Comparison of ENCODE assay signal across 24 mouse cellular contexts in the genomic region with DNA sequence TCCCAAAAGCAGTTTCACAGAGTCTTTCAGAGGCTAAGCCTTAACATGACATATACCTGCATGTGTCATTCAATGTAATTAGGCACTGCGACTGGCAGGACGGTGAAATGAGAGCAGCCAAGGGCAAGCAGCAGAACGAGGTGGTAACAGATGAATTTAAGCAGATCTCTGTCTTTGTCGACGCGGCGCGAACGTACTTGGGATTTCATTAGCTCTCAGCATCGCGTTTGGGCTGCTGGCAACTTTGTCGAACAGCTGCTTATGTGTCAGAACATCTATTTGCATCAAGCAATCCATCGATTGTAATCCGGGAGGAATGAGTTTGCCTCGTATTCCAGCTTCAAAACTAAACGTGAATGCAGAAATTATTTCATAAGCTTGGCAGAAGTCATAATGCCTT.
DNase-seq lines count a peak whose midpoint lies in the region; ATAC-seq and TF ChIP-seq lines count a peak whose summit lies in the region.
"Had no signal": no experiment of that assay in that cellular context is flagged by ENCODE, and none has a peak within 500 bp of the region (broad histone marks: within the 10 kb centered on the region; RNA-seq: fewer than 3 reads in every experiment).

No protein-coding gene starts in this region.

- no peaks in the 10 kb centered on the region for H3K27me3 ChIP-seq in hindbrain, postnatal 0 days (ENCODE audit: insufficient read depth, low read length)
- no peaks in the 10 kb centered on the region for H3K27me3 ChIP-seq in hindbrain, embryonic 13.5 days
- no peaks in the 10 kb centered on the region for H3K27me3 ChIP-seq in forebrain, embryonic 15.5 days
- H3K27me3 ChIP-seq: CH12.LX; embryonic facial prominence, embryonic 15.5 days; Patski had no signal

- TF ChIP-seq CTCF in hindbrain, postnatal 0 days (IDR thresholded peaks at IDR 0.05; ENCODE audit: low read depth) = no peak
- TF ChIP-seq CTCF in brain, embryonic 14.5 days (IDR thresholded peaks at IDR 0.05; ENCODE audit: borderline replicate concordance, extremely low read depth, insufficient read depth, insufficient read length) = no peak

- no peaks in the 10 kb centered on the region for H3K4me1 ChIP-seq in hindbrain, postnatal 0 days (ENCODE audit: insufficient read depth, low read length)
- H3K4me1 ChIP-seq in hindbrain, embryonic 13.5 days (replicated peaks) = no peaks in the 10 kb centered on the region
- no peaks in the 10 kb centered on the region; the same call in 1 of the 2 replicates for H3K4me1 ChIP-seq in forebrain, embryonic 15.5 days
- H3K4me1 ChIP-seq: embryonic facial prominence, embryonic 15.5 days; heart, embryonic 10.5 days had no signal

- no peak for ATAC-seq in hindbrain, postnatal 0 days
- no peak for ATAC-seq in hindbrain, embryonic 13.5 days (ENCODE audit: low FRiP score)
- ATAC-seq in forebrain, embryonic 15.5 days (replicated peaks) = no peak
- ATAC-seq: activated CD4-positive, CD25-positive, alpha-beta regulatory T cell, adult 4 months; Patski had no signal

- H3K36me3 ChIP-seq in hindbrain, postnatal 0 days (ENCODE audit: insufficient read depth, low read length) = no peaks in the 10 kb centered on the region
- 0 out of 2 replicates have a peak, but pooled peaks cover 2% of the 10 kb centered on the region for H3K36me3 ChIP-seq in hindbrain, embryonic 13.5 days
- no peaks in the 10 kb centered on the region for H3K36me3 ChIP-seq in forebrain, embryonic 15.5 days
- H3K36me3 ChIP-seq: embryonic facial prominence, embryonic 15.5 days; heart, embryonic 10.5 days had no signal

- 66% methylated on average over 16 of the region's 16 CpGs for WGBS in hindbrain, postnatal 0 days
- 65% methylated on average over 16 of the region's 16 CpGs for WGBS in hindbrain, embryonic 13.5 days
- WGBS in forebrain, embryonic 15.5 days = 53% methylated on average over 16 of the region's 16 CpGs

- DNase-seq in heart, adult 11 months = peak; percentile 19
- DNase-seq in heart, postnatal 25 days (ENCODE audit: low spot score) = no peak
- DNase-seq in hindbrain, postnatal 0 days (ENCODE audit: low spot score) = peak; percentile 44
- DNase-seq in brain, embryonic 14.5 days (ENCODE audit: low read depth) = peak; percentile 81
- DNase-seq in kidney, postnatal 36 days = no peak
- DNase-seq in testis, postnatal 10 days (ENCODE audit: low spot score) = no peak
- DNase-seq: adrenal gland, adult 8-10 months; adrenal gland, postnatal 36 days; cerebellum, adult 11-12 months; cerebellum, adult 9-11 months; gastrocnemius, postnatal 36 days; heart, adult 18-20 months; heart, postnatal 10 days; kidney, adult 11 months; kidney, adult 9 months had no signal

- no peak overlapping the region for H3K27ac ChIP-seq in hindbrain, postnatal 0 days
- H3K27ac ChIP-seq in hindbrain, embryonic 13.5 days = no peak overlapping the region; the same call in 1 of the 2 replicates
- H3K27ac ChIP-seq in forebrain, embryonic 15.5 days (replicated peaks) = peak overlapping the region; percentile 31
- H3K27ac ChIP-seq: embryonic facial prominence, embryonic 15.5 days; heart, embryonic 10.5 days; kidney, postnatal 0 days had no signal

- no peak for TF ChIP-seq POLR2A in brain, embryonic 14.5 days (IDR thresholded peaks at IDR 0.05; ENCODE audit: borderline replicate concordance, extremely low read depth, insufficient read depth, insufficient read length, poor library complexity, severe bottlenecking)

- no peak overlapping the region for H3K9ac ChIP-seq in hindbrain, postnatal 0 days (replicated peaks; ENCODE audit: low read length)
- H3K9ac ChIP-seq in hindbrain, embryonic 13.5 days = no peak overlapping the region
- H3K9ac ChIP-seq in forebrain, embryonic 15.5 days (replicated peaks) = no peak overlapping the region
- H3K9ac ChIP-seq: embryonic facial prominence, embryonic 15.5 days had no signal

- intact Hi-C loops in heart, postnatal 25 days (cut with DNase I) = no loop called here

- no peak overlapping the region for H3K4me3 ChIP-seq in hindbrain, postnatal 0 days (ENCODE audit: low read length)
- H3K4me3 ChIP-seq in hindbrain, embryonic 13.5 days = no peak overlapping the region
- H3K4me3 ChIP-seq in forebrain, embryonic 15.5 days = no peak overlapping the region
- H3K4me3 ChIP-seq: embryonic facial prominence, embryonic 15.5 days; erythroblast, embryonic 14.5 days; heart, embryonic 10.5 days had no signal

- H3K9me3 ChIP-seq in hindbrain, postnatal 0 days (ENCODE audit: low read length) = no peaks in the 10 kb centered on the region
- H3K9me3 ChIP-seq in hindbrain, embryonic 13.5 days = no peaks in the 10 kb centered on the region
- H3K9me3 ChIP-seq in forebrain, embryonic 15.5 days = no peaks in the 10 kb centered on the region
- H3K9me3 ChIP-seq: embryonic facial prominence, embryonic 15.5 days; heart, embryonic 10.5 days had no signal

- no peak overlapping the region for H3K4me2 ChIP-seq in hindbrain, postnatal 0 days (ENCODE audit: low read depth, low read length)
- no peak overlapping the region for H3K4me2 ChIP-seq in hindbrain, embryonic 13.5 days
- no peak overlapping the region; the same call in 1 of the 2 replicates for H3K4me2 ChIP-seq in forebrain, embryonic 15.5 days (replicated peaks)
- H3K4me2 ChIP-seq: embryonic facial prominence, embryonic 15.5 days had no signal

Comparison
In these comparisons a context has a peak if more than half of its experiments do, and no peak if none do; other contexts are left out.
1. DNase-seq: peak in heart, adult 11 months (single experiment), hindbrain, postnatal 0 days (single experiment) and brain, embryonic 14.5 days (single experiment); none in heart, postnatal 25 days (single experiment), kidney, postnatal 36 days (0 of 2) and testis, postnatal 10 days (single experiment).